Mouse (Mus musculus) bone marrow macrophage, adult 2 months (primary cell): ENCODE measurements at regions not wholly inside any gene's neighbourhood (a gene's known extent, or its start where the extent isn't known, plus 50 kb on each side); places are given as distances from the start of the nearest gene placed in this dataset.

Source experiments
- H3K27ac ChIP-seq: 2 replicates; pipeline ENCODE4 v1.5.1; 2012; ENCODE audit warnings: low read depth, low read length; ENCODE audit not compliant: insufficient read depth
- H3K4me1 ChIP-seq: 2 replicates; pipeline ENCODE4 v1.6.1; 2012; ENCODE audit warnings: low read length; ENCODE audit not compliant: control insufficient read depth, insufficient read depth
- H3K4me3 ChIP-seq: 2 replicates; pipeline ENCODE4 v1.5.1; 2012; ENCODE audit warnings: mild to moderate bottlenecking, low read length, moderate library complexity; ENCODE audit not compliant: insufficient read depth
- CTCF ChIP-seq: IDR thresholded peaks from 2 replicates; pipeline ENCODE4 v1.5.1; 2012; ENCODE audit warnings: low read depth, mild to moderate bottlenecking, low read length, moderate library complexity
- POLR2A ChIP-seq: IDR thresholded peaks from 2 replicates; pipeline ENCODE4 v1.6.1; 2012; ENCODE audit warnings: mild to moderate bottlenecking, low read depth, low read length, borderline replicate concordance

- no peak overlapping the region for H3K4me3 ChIP-seq
- H3K27ac ChIP-seq = no peak overlapping the region
- TF ChIP-seq CTCF = no peak
- no peak for TF ChIP-seq POLR2A
Observed at GRCm38 (mm10) chr3:149217916-149218803, 227.8 kb upstream of the Adgrl2 start.

GRCm38 (mm10) chr3:149216759-149217400 lies 226.5 kb upstream of the Adgrl2 start:
- Histone ChIP-seq H3K27ac (no peak overlapping the region), H3K4me3 (no peak overlapping the region)
- no peak for TF ChIP-seq CTCF
- no peak for TF ChIP-seq POLR2A

More at GRCm38 (mm10) chr3:149217916-149218803, 227.8 kb upstream of the Adgrl2 start:
- H3K4me1 ChIP-seq = peaks cover 31% of the 10 kb centered on the region

GRCm38 (mm10) chr3:149215691-149216090 lies 225.3 kb upstream of the Adgrl2 start:
- Histone ChIP-seq H3K4me3 (no peak overlapping the region), H3K27ac (no peak overlapping the region), H3K4me1 (peaks cover 14% of the 10 kb centered on the region)
- TF ChIP-seq CTCF (no peak), POLR2A (no peak)

More at GRCm38 (mm10) chr3:149216759-149217400, 226.5 kb upstream of the Adgrl2 start:
- H3K4me1 ChIP-seq = peaks cover 24% of the 10 kb centered on the region

- no peaks in the 10 kb centered on the region for H3K4me1 ChIP-seq
- H3K27ac ChIP-seq = no peak overlapping the region
- no peak overlapping the region for H3K4me3 ChIP-seq
- TF ChIP-seq POLR2A = no peak
- TF ChIP-seq CTCF = no peak
Observed at GRCm38 (mm10) chr3:149211909-149212308, 221.6 kb upstream of the Adgrl2 start.

GRCm38 (mm10) chr3:149209260-149209659 lies 218.9 kb upstream of the Adgrl2 start:
- no peak for TF ChIP-seq POLR2A
- TF ChIP-seq CTCF = no peak
- H3K4me1 ChIP-seq = no peaks in the 10 kb centered on the region
- H3K4me3 ChIP-seq = no peak overlapping the region
- H3K27ac ChIP-seq = no peak overlapping the region

GRCm38 (mm10) chr3:149203451-149203850 lies 213.1 kb upstream of the Adgrl2 start:
- TF ChIP-seq CTCF = no peak
- TF ChIP-seq POLR2A = no peak

GRCm38 (mm10) chr3:149196477-149197185 lies 206.3 kb upstream of the Adgrl2 start:
- H3K27ac ChIP-seq = no peak overlapping the region
- H3K4me3 ChIP-seq = no peak overlapping the region
- H3K4me1 ChIP-seq = no peaks in the 10 kb centered on the region
- TF ChIP-seq POLR2A (no peak), CTCF (no peak)

More at GRCm38 (mm10) chr3:149203451-149203850, 213.1 kb upstream of the Adgrl2 start:
- Histone ChIP-seq H3K4me1 (peaks cover 8% of the 10 kb centered on the region), H3K4me3 (no peak overlapping the region), H3K27ac (no peak overlapping the region)

GRCm38 (mm10) chr3:149190856-149191576 lies 200.7 kb upstream of the Adgrl2 start:
- Histone ChIP-seq H3K27ac (no peak overlapping the region), H3K4me3 (no peak overlapping the region), H3K4me1 (peaks cover 3% of the 10 kb centered on the region)
- no peak for TF ChIP-seq CTCF
- no peak for TF ChIP-seq POLR2A

GRCm38 (mm10) chr3:149184136-149184551 lies 193.8 kb upstream of the Adgrl2 start:
- Histone ChIP-seq H3K4me3 (no peak overlapping the region), H3K27ac (no peak overlapping the region), H3K4me1 (no peaks in the 10 kb centered on the region)
- no peak for TF ChIP-seq POLR2A
- no peak for TF ChIP-seq CTCF

GRCm38 (mm10) chr3:149182095-149182494 lies 191.7 kb upstream of the Adgrl2 start:
- H3K4me3 ChIP-seq = no peak overlapping the region
- H3K4me1 ChIP-seq = no peaks in the 10 kb centered on the region
- TF ChIP-seq CTCF = no peak
- no peak for TF ChIP-seq POLR2A
- no peak overlapping the region for H3K27ac ChIP-seq
